Mouse (Mus musculus) MEL (cell line): ENCODE measurements around the gene Polr2c.
A peak's percentile ranks its signal among the peaks of the same experiment; 100 is the strongest.

ENCODE experiments used
- CHD1 ChIP-seq: IDR thresholded peaks from 2 replicates; pipeline ENCODE4 v1.6.1; 2012; ENCODE audit warnings: low read depth, mild to moderate bottlenecking, inconsistent platforms, low read length, improper control_type of control experiment
- CTCF ChIP-seq, 3 experiments: IDR thresholded peaks in 2 of 3; conservative IDR thresholded peaks in 1 of 3; 2 replicates each; pipeline ENCODE4 v1.5.1; 2011 to 2012; ENCODE audit warnings: low read length in 3 of 3, low read depth in 2 of 3, mild to moderate bottlenecking in 2 of 3, improper control_type of control experiment in 1 of 3, inconsistent platforms in 1 of 3, mixed read lengths in 1 of 3, moderate library complexity in 1 of 3; ENCODE audit not compliant: control insufficient read depth in 1 of 3, insufficient read depth in 1 of 3, poor library complexity in 1 of 3, severe bottlenecking in 1 of 3
- EP300 ChIP-seq, 2 experiments: IDR thresholded peaks; 2 replicates each; pipeline ENCODE4 v1.6.1; 2011; ENCODE audit warnings: improper control_type of control experiment in 2 of 2, low read length in 2 of 2, low read depth in 1 of 2, mild to moderate bottlenecking in 1 of 2
- ETS1 ChIP-seq: IDR thresholded peaks from 2 replicates; pipeline ENCODE4 v1.6.1; 2012; ENCODE audit warnings: low read depth, mild to moderate bottlenecking, inconsistent platforms, low read length, improper control_type of control experiment, moderate library complexity
- GATA1 ChIP-seq: IDR thresholded peaks from 2 replicates; pipeline ENCODE4 v1.6.1; 2011; ENCODE audit warnings: low read depth, low read length, improper control_type of control experiment
- JUND ChIP-seq: IDR thresholded peaks from 2 replicates; pipeline ENCODE4 v1.6.1; 2011; ENCODE audit warnings: low read depth, mild to moderate bottlenecking, improper control_type of control experiment, low read length
- KAT2A ChIP-seq: conservative IDR thresholded peaks from 2 replicates; pipeline ENCODE4 v1.6.1; 2012; ENCODE audit warnings: low read depth, low read length, improper control_type of control experiment, inconsistent platforms
- MAX ChIP-seq: IDR thresholded peaks from 2 replicates; pipeline ENCODE4 v1.6.1; 2011; ENCODE audit warnings: low read length, improper control_type of control experiment
- MYC ChIP-seq: IDR thresholded peaks from 2 replicates; pipeline ENCODE4 v1.6.1; 2011; ENCODE audit warnings: low read depth, mild to moderate bottlenecking, low read length, improper control_type of control experiment, moderate library complexity
- POLR2A ChIP-seq, 2 experiments: IDR thresholded peaks; 2 replicates each; pipeline ENCODE4 v1.6.1; 2011 to 2012; ENCODE audit warnings: low read length in 2 of 2, mild to moderate bottlenecking in 2 of 2, control low read depth in 1 of 2, improper control_type of control experiment in 1 of 2, low read depth in 1 of 2, moderate library complexity in 1 of 2; ENCODE audit not compliant: control insufficient read depth in 1 of 2, insufficient read depth in 1 of 2, poor library complexity in 1 of 2
- POLR2AphosphoS5 ChIP-seq: IDR thresholded peaks from 2 replicates; pipeline ENCODE4 v1.6.1; 2012; ENCODE audit warnings: low read depth, borderline replicate concordance, mild to moderate bottlenecking, inconsistent platforms, low read length, moderate library complexity, mixed read lengths
- RAD21 ChIP-seq: IDR thresholded peaks from 2 replicates; pipeline ENCODE4 v1.6.1; 2011; ENCODE audit warnings: mild to moderate bottlenecking, low read depth, low read length, improper control_type of control experiment
- USF2 ChIP-seq, 2 experiments: IDR thresholded peaks; 2 replicates each; pipeline ENCODE4 v1.6.1; 2011 to 2012; ENCODE audit warnings: improper control_type of control experiment in 2 of 2, low read length in 2 of 2, borderline replicate concordance in 1 of 2, inconsistent platforms in 1 of 2, low read depth in 1 of 2, mild to moderate bottlenecking in 1 of 2; ENCODE audit not compliant: insufficient read depth in 1 of 2
- ZMIZ1 ChIP-seq: IDR thresholded peaks from 2 replicates; pipeline ENCODE4 v1.6.1; 2012; ENCODE audit warnings: low read depth, mild to moderate bottlenecking, inconsistent platforms, low read length, improper control_type of control experiment, moderate library complexity

DNA sequence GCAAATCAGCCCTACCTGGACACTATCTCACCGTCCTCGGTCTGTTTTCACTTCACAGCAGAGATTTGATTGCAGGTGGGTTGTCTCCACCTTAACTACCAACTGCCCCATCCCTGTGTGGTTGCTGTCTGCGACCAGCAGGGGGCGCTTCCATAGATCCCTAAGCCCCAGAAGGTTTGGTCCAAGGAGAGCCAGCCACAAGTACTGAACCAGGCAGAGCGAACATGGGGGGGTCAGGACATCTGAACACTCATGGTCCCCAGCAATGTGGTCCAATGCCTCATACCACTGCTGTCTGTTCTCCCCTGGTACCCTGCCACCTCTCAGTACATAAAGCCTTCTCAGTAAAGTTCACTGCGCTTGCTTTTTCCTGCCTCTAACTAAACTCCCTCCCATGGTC lies 17.1 kb downstream of the Polr2c start:
- peak; percentile 80 to 97 (median 86) for TF ChIP-seq CTCF (IDR thresholded peaks at IDR 0.05 in 2 of 3, conservative IDR thresholded peaks at IDR 0.05 in 1 of 3; ENCODE audit: control insufficient read depth in 1 of 3, insufficient read depth in 1 of 3, low read depth in 2 of 3, low read length in 3 of 3, poor library complexity in 1 of 3, severe bottlenecking in 1 of 3)
- TF ChIP-seq CHD1: no peak
- TF ChIP-seq MYC: no peak
- TF ChIP-seq GATA1: no peak
- TF ChIP-seq ETS1: no peak
- TF ChIP-seq POLR2A (IDR thresholded peaks at IDR 0.05; ENCODE audit: control insufficient read depth in 1 of 2, insufficient read depth in 1 of 2, low read depth in 1 of 2, low read length in 2 of 2, poor library complexity in 1 of 2): no peak
- TF ChIP-seq USF2 (IDR thresholded peaks at IDR 0.05; ENCODE audit: borderline replicate concordance in 1 of 2, insufficient read depth in 1 of 2, low read depth in 1 of 2, low read length in 2 of 2): no peak
- TF ChIP-seq MAX: no peak
- TF ChIP-seq EP300 (IDR thresholded peaks at IDR 0.05; ENCODE audit: low read depth in 1 of 2, low read length in 2 of 2): no peak
- TF ChIP-seq JUND: no peak
- TF ChIP-seq ZMIZ1: no peak
- TF ChIP-seq RAD21: peak; percentile 25
- TF ChIP-seq KAT2A: no peak
- TF ChIP-seq POLR2AphosphoS5: no peak
